Mouse (Mus musculus): ENCODE measurements around the gene Cpd. TPM values are rescaled to one million over a fixed set of nuclear protein-coding genes. Genes with fewer than 3 reads are reported as not detected.

Gene Cpd
- total RNA-seq (2023) = 4.2 TPM

DNA sequence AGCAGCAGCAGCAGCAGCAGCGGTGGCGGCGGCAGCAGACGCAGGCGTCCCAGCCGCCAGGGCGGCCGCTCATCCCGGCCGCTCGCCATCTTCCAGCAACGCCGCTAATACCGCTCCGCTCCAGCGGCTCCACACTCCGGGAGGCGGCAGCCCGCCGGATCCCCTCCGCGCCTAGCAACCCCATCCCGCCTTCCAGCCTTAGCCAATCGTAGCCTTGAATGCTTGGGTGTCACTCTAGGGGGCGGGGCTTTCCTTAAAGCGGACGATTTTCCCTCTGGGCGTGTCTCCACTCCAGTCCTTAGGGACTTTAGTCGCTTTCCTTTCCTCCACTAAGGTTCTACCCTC, at the start of gene Cpd:
Gene Cpd, minus strand, starts transcription at position 141 of the 345 bp plus-strand sequence.

DNA sequence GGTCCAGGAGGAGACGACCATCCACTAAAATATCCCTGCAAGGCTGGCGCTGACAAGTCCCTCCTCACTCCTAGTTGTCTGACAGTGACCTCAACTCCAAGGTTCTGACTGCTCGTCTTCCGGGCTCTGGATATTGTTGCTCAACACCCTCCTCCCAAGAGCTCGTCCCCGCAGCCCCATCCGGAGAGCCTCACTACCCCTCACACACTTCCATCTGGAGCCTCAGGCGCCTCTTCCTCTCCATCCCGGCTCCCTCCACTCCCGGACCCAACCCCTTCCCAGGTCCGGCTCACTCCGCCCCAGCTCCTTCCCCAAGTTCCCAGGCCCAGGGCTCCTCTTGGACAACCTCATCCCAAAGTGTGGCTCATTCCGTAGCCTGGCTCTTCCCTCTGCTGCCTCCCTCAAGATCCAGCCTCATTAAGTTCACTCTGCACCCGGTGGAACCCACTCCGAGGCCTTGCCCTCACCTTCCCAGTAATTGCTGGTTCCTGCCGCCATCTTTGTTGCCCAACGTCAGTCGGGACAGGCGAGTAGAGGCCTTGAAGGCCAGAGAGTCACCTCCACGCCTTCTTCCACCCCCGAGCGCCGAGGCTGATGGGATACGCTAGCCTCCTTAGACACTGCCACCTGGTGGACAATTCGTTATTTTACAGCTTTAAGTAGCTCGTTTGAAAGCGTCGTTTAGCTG, 83.6 kb downstream of the Cpd start, which contains the start of gene Gosr1:
Gene Gosr1, minus strand, starts transcription at position 527 of the 688 bp plus-strand sequence.

Other genes starting within 250 kb of the Cpd start
- 52.7 TPM for gene Abr, start 224.7 kb downstream of the Cpd start, total RNA-seq (2023)
- gene Bhlha9, start 174.5 kb downstream of the Cpd start, total RNA-seq (2023) = not detected
- gene Trarg1, start 167.2 kb downstream of the Cpd start, total RNA-seq (2023) = not detected
- 43.7 TPM for gene Gosr1, start 83.4 kb downstream of the Cpd start, total RNA-seq (2023)
- not detected for gene Tmigd1, start 55.1 kb upstream of the Cpd start, total RNA-seq (2023)
- gene Blmh, start 77.8 kb upstream of the Cpd start, total RNA-seq (2023) = 42.2 TPM
- gene Slc6a4, start 151.6 kb upstream of the Cpd start, total RNA-seq (2023) = not detected
- 28.7 TPM for gene Nsrp1, start 231.4 kb upstream of the Cpd start, total RNA-seq (2023)

Measured in CD8-positive naive resting alpha-beta T cell, adult 57 days (primary cell).